ENCODE assay signal across 8 mouse cellular contexts in the genomic region with DNA sequence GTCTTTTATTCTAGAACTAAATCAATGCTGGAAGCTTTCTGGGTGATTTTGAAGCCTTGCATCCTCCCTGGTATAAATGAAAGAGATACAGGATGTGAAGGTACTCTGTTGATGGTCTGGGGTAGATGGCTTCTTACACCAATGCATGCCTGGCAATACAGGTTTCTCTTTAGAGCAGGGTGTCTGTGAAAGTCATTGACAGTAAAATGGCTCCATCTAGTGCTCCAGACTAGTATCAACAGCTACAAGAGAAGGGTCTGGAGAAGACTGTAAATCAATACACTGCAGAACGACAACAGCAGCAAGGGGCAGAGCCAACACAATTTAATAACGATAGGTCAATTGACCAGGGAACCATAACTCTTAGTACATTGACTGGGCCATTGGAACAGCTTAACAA.
DNase-seq lines count a peak whose midpoint lies in the region; ATAC-seq and TF ChIP-seq lines count a peak whose summit lies in the region.

No protein-coding gene starts in this region.

- TF ChIP-seq CTCF in gastrocnemius, adult 2 months (IDR thresholded peaks at IDR 0.05) = peak; percentile 69

- intact Hi-C loops in gastrocnemius, adult 2 months (cut with DNase I) = loop anchor here (5.0 kb wide), 1 partner anchor 1641 kb away; no protein-coding TSS in a partner anchor

- no peak overlapping the region for H3K4me3 ChIP-seq in gastrocnemius, adult 2 months

- no peak for DNase-seq in gastrocnemius, adult 2 months
- no peak for DNase-seq in gastrocnemius, adult 8-10 months (ENCODE audit: low spot score in 2 of 2)
- DNase-seq in right cerebral cortex, adult 18-20 months = peak; percentile 33
- DNase-seq in right cerebral cortex, postnatal 36 days (ENCODE audit: low spot score in 2 of 2) = no peak
- DNase-seq in layer of hippocampus, adult 9-11 months = peak; percentile 14
- peak; percentile 78 for DNase-seq in retina, postnatal 1 day
- no peak for DNase-seq in spleen, adult 12 weeks (ENCODE audit: low spot score)

- H3K27ac ChIP-seq in gastrocnemius, adult 2 months = no peak overlapping the region

- ATAC-seq in common myeloid progenitor, adult 5-6 weeks (replicated peaks; ENCODE audit: low read depth, poor library complexity, severe bottlenecking) = peak; percentile 86

Comparison
In these comparisons a context has a peak if more than half of its experiments do, and no peak if none do; other contexts are left out.
1. DNase-seq: peak in right cerebral cortex, adult 18-20 months (single experiment), layer of hippocampus, adult 9-11 months (single experiment) and retina, postnatal 1 day (single experiment); none in gastrocnemius, adult 2 months (single experiment), gastrocnemius, adult 8-10 months (0 of 2), right cerebral cortex, postnatal 36 days (0 of 2) and spleen, adult 12 weeks (single experiment).